Mouse (Mus musculus): ENCODE data around the gene Clk1.

- no peak for TF ChIP-seq CTCF (IDR thresholded peaks at IDR 0.05; ENCODE audit: insufficient read depth, low read depth, low read length)
- TF ChIP-seq POLR2A (IDR thresholded peaks at IDR 0.05; ENCODE audit: insufficient read depth, low read depth, low read length), result no peak
Measured at GRCm38 (mm10) chr1:58445143-58445722, 21.4 kb upstream of the Clk1 start, which contains the start of the genes Nif3l1 and Ppil3.

Data from olfactory bulb, adult 2 months (tissue).